Mouse (Mus musculus) embryonic facial prominence, embryonic 13.5 days (tissue): ENCODE data around the gene Gspt1. TPM values are rescaled to one million over a fixed set of nuclear protein-coding genes. Genes with fewer than 3 reads are reported as not detected.
A peak's percentile ranks its signal among the peaks of the same experiment; 100 is the strongest.

Experiments used
- ATAC-seq: fragments of 200-750 bp; cut with Nextera tagmentation; 2 replicates; pipeline ENCODE4 v1.8.0; 2017; ENCODE audit warnings: low read depth; ENCODE audit not compliant: insufficient number of reproducible peaks, insufficient read depth, low FRiP score, low TSS enrichment
- H3K27ac ChIP-seq: fragments of 300-500 bp; sonication (generic); 2 replicates; pipeline ENCODE4 v1.5.1; 2015; ENCODE audit warnings: moderate library complexity, mild to moderate bottlenecking, inconsistent platforms
- H3K27me3 ChIP-seq: fragments of 300-500 bp; sonication (generic); 2 replicates; pipeline ENCODE4 v1.6.1; 2015; ENCODE audit warnings: mild to moderate bottlenecking, inconsistent platforms
- H3K36me3 ChIP-seq: fragments of 300-500 bp; sonication (generic); 2 replicates; pipeline ENCODE4 v1.6.1; 2015; ENCODE audit warnings: mild to moderate bottlenecking, inconsistent platforms
- H3K4me1 ChIP-seq: fragments of 300-500 bp; sonication (generic); 2 replicates; pipeline ENCODE4 v1.6.1; 2015; ENCODE audit warnings: inconsistent platforms
- H3K4me2 ChIP-seq: fragments of 300-500 bp; sonication (generic); 2 replicates; pipeline ENCODE4 v1.6.1; 2015; ENCODE audit warnings: moderate library complexity, mild to moderate bottlenecking, inconsistent platforms
- H3K4me3 ChIP-seq: fragments of 300-500 bp; sonication (generic); 2 replicates; pipeline ENCODE4 v1.5.1; 2015; ENCODE audit warnings: mild to moderate bottlenecking, inconsistent platforms
- H3K9ac ChIP-seq: fragments of 300-500 bp; sonication (generic); 2 replicates; pipeline ENCODE4 v1.6.1; 2015; ENCODE audit warnings: mild to moderate bottlenecking, inconsistent platforms
- H3K9me3 ChIP-seq: fragments of 300-500 bp; sonication (generic); 2 replicates; pipeline ENCODE4 v1.6.1; 2016; ENCODE audit warnings: inconsistent platforms
- WGBS: fragments of 180-500 bp; shearing (Covaris S2); methylation state at CpG from one replicate; pipeline ENCODE4 v1.1.7; 2015; ENCODE audit warnings: mixed read lengths; 5-methylcytosine and 5-hydroxymethylcytosine counted together
- polyA plus RNA-seq: library from polyadenylated mRNA; unstranded; fragments of >200 nt; fragmentation: Nextera tagmentation; extraction: Ambion mirVana; gene quantifications from 2 replicates; pipeline ENCODE4 v1.2.1, GENCODE M21; 2015

The Gspt1 gene
- polyA plus RNA-seq, 1 experiment from 2014 or later, result 80.1 TPM

- Histone ChIP-seq H3K4me1 (peaks cover 13% of the 10 kb centered on the region), H3K27ac (no peak overlapping the region), H3K4me2 (no peak overlapping the region), H3K9ac (no peak overlapping the region), H3K36me3 (no peaks in the 10 kb centered on the region), H3K27me3 (no peaks in the 10 kb centered on the region), H3K9me3 (no peaks in the 10 kb centered on the region), H3K4me3 (no peak overlapping the region)
- ATAC-seq, result no peak
- WGBS, result 26% methylated on average over 6 of the region's 6 CpGs
Observed at GRCm38 (mm10) chr16:11269808-11270207, 15.7 kb upstream of the Gspt1 start.

- no peak overlapping the region for H3K4me3 ChIP-seq
- H3K9ac ChIP-seq, result no peak overlapping the region
- H3K27ac ChIP-seq, result no peak overlapping the region
- H3K4me2 ChIP-seq, result no peak overlapping the region
- ATAC-seq, result no peak
- H3K27me3 ChIP-seq, result no peaks in the 10 kb centered on the region
- no peaks in the 10 kb centered on the region for H3K36me3 ChIP-seq
- H3K4me1 ChIP-seq, result 0 out of 2 replicates have a peak, but pooled peaks cover 4% of the 10 kb centered on the region
- 80% methylated on average over 2 of the region's 2 CpGs for WGBS
- H3K9me3 ChIP-seq, result no peaks in the 10 kb centered on the region
Observed at GRCm38 (mm10) chr16:11266556-11266955, 12.4 kb upstream of the Gspt1 start.

GRCm38 (mm10) chr16:11263266-11263665 lies 9.1 kb upstream of the Gspt1 start:
- Histone ChIP-seq H3K4me1 (0 out of 2 replicates have a peak, but pooled peaks cover 4% of the 10 kb centered on the region), H3K36me3 (no peaks in the 10 kb centered on the region), H3K4me2 (no peak overlapping the region), H3K9ac (no peak overlapping the region), H3K9me3 (no peaks in the 10 kb centered on the region), H3K27me3 (no peaks in the 10 kb centered on the region), H3K4me3 (no peak overlapping the region), H3K27ac (no peak overlapping the region)
- ATAC-seq, result 0 out of 2 replicates have a peak, but pooled peaks have one; percentile 20

- ATAC-seq, result no peak
Observed at GRCm38 (mm10) chr16:11254723-11255164, 619 bp upstream of the Gspt1 start.

GRCm38 (mm10) chr16:11253065-11253831 lies 877 bp downstream of the Gspt1 start:
- H3K27ac ChIP-seq, result peak overlapping the region; percentile 94
- under 1% methylated on average over 58 of the region's 58 CpGs for WGBS
- peak; percentile 43; the same call in 1 of the 2 replicates for ATAC-seq

More at GRCm38 (mm10) chr16:11254723-11255164, 619 bp upstream of the Gspt1 start:
- Histone ChIP-seq H3K27me3 (no peaks in the 10 kb centered on the region), H3K4me2 (peak overlapping the region; percentile 66), H3K9ac (peak overlapping the region; percentile 80), H3K4me1 (peaks cover 17% of the 10 kb centered on the region), H3K36me3 (no peaks in the 10 kb centered on the region), H3K9me3 (no peaks in the 10 kb centered on the region), H3K4me3 (peak overlapping the region; percentile 98), H3K27ac (peak overlapping the region; percentile 94)
- 21% methylated on average over 10 of the region's 10 CpGs for WGBS

GRCm38 (mm10) chr16:11247791-11248190 lies 6.3 kb downstream of the Gspt1 start:
- Histone ChIP-seq H3K27ac (no peak overlapping the region), H3K4me1 (peaks cover 21% of the 10 kb centered on the region), H3K27me3 (no peaks in the 10 kb centered on the region), H3K9ac (no peak overlapping the region), H3K4me3 (no peak overlapping the region), H3K9me3 (no peaks in the 10 kb centered on the region), H3K36me3 (no peaks in the 10 kb centered on the region), H3K4me2 (no peak overlapping the region)
- WGBS, result 82% methylated on average over 2 of the region's 2 CpGs
- no peak for ATAC-seq

More at GRCm38 (mm10) chr16:11253065-11253831, 877 bp downstream of the Gspt1 start:
- H3K36me3 ChIP-seq, result no peaks in the 10 kb centered on the region
- peak overlapping the region; percentile 96 for H3K9ac ChIP-seq
- H3K27me3 ChIP-seq, result no peaks in the 10 kb centered on the region
- H3K4me1 ChIP-seq, result peaks cover 18% of the 10 kb centered on the region
- H3K4me2 ChIP-seq, result peak overlapping the region; percentile 71
- peak overlapping the region; percentile 98 for H3K4me3 ChIP-seq
- no peaks in the 10 kb centered on the region for H3K9me3 ChIP-seq

GRCm38 (mm10) chr16:11245767-11246166 lies 8.4 kb downstream of the Gspt1 start:
- Histone ChIP-seq H3K4me3 (no peak overlapping the region), H3K4me2 (no peak overlapping the region), H3K9ac (no peak overlapping the region), H3K4me1 (0 out of 2 replicates have a peak, but pooled peaks cover 5% of the 10 kb centered on the region), H3K27me3 (no peaks in the 10 kb centered on the region), H3K27ac (no peak overlapping the region), H3K9me3 (no peaks in the 10 kb centered on the region), H3K36me3 (no peaks in the 10 kb centered on the region)
- no peak for ATAC-seq
- WGBS, result 80% methylated on average over 9 of the region's 9 CpGs

- Histone ChIP-seq H3K4me2 (no peak overlapping the region), H3K4me1 (no peaks in the 10 kb centered on the region), H3K4me3 (no peak overlapping the region), H3K9ac (no peak overlapping the region), H3K27ac (no peak overlapping the region), H3K36me3 (peaks cover 13% of the 10 kb centered on the region), H3K27me3 (no peaks in the 10 kb centered on the region), H3K9me3 (no peaks in the 10 kb centered on the region)
- 86% methylated on average over 1 of the region's 1 CpGs for WGBS
- no peak for ATAC-seq
Observed at GRCm38 (mm10) chr16:11242401-11242800, 11.7 kb downstream of the Gspt1 start.

GRCm38 (mm10) chr16:11217801-11218200 lies 36.3 kb downstream of the Gspt1 start:
- no peak for ATAC-seq
- H3K27ac ChIP-seq, result no peak overlapping the region
- H3K4me3 ChIP-seq, result no peak overlapping the region
- no peak overlapping the region for H3K4me2 ChIP-seq
- no peak overlapping the region for H3K9ac ChIP-seq
- no peaks in the 10 kb centered on the region for H3K9me3 ChIP-seq
- 79% methylated on average over 3 of the region's 3 CpGs for WGBS
- H3K27me3 ChIP-seq, result no peaks in the 10 kb centered on the region
- no peaks in the 10 kb centered on the region for H3K4me1 ChIP-seq
- peaks cover 80% of the 10 kb centered on the region for H3K36me3 ChIP-seq

GRCm38 (mm10) chr16:11203600-11204390 lies 50.3 kb downstream of the Gspt1 start:
- ATAC-seq, result no peak
- peaks cover 51% of the 10 kb centered on the region for H3K36me3 ChIP-seq

GRCm38 (mm10) chr16:11202571-11203554 lies 51.3 kb downstream of the Gspt1 start, which contains the start of gene Rsl1d1:
TSS of gene Rsl1d1 (minus strand) at chr16:11203331.
- H3K4me1 ChIP-seq, result peaks cover 26% of the 10 kb centered on the region
- peak within 1 kb of the TSS; percentile 83 for H3K27ac ChIP-seq
- ATAC-seq, result peak; percentile 96
- peak within 1 kb of the TSS; percentile 94 for H3K9ac ChIP-seq
- H3K36me3 ChIP-seq, result peaks cover 53% of the 10 kb centered on the region
- under 1% methylated on average over 68 of the region's 68 CpGs for WGBS
- H3K27me3 ChIP-seq, result no peaks in the 10 kb centered on the region
- peak within 1 kb of the TSS; percentile 90 for H3K4me2 ChIP-seq
- H3K4me3 ChIP-seq, result peak within 1 kb of the TSS; percentile 94
- no peaks in the 10 kb centered on the region for H3K9me3 ChIP-seq

More at GRCm38 (mm10) chr16:11203600-11204390, 50.3 kb downstream of the Gspt1 start:
- Histone ChIP-seq H3K4me2 (peak overlapping the region; percentile 90), H3K9me3 (no peaks in the 10 kb centered on the region), H3K27ac (peak overlapping the region; percentile 83), H3K9ac (peak overlapping the region; percentile 94), H3K4me3 (peak overlapping the region; percentile 94), H3K4me1 (peaks cover 22% of the 10 kb centered on the region), H3K27me3 (no peaks in the 10 kb centered on the region)
- WGBS, result 6% methylated on average over 24 of the region's 24 CpGs
